Mouse (Mus musculus): ENCODE results near the gene Ston1. TPM values are rescaled to one million over a fixed set of nuclear protein-coding genes. Genes with fewer than 3 reads are reported as not detected.

The Ston1 gene
- total RNA-seq, 2 experiments from 2014 or later, result 19.3 to 20.6 TPM

- no peak for DNase-seq
Measured at GRCm38 (mm10) chr17:88587371-88587770, 10.1 kb upstream of the Ston1 start.

DNA sequence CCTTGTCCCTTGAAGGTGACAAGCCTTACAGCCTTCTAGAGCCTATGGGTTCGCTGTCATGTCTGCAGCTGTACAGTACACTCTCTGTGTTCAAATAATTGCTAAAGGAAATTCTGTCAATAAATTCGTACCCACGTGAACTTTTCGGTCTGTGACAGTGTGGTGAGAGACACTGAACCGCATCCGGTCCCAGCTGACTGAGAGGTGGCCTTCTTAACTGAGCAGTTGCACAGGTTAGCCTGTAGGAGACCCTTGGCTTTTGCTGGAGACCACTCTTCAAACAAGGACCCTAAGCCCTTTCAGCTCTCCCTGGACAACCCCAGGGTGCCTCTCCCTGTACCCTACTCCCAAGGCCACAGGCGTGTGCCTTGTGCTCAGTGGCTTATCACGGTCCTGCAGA, 9.3 kb upstream of the Ston1 start:
- DNase-seq, result no peak

- DNase-seq, result no peak
Measured at GRCm38 (mm10) chr17:88590251-88590650, 7.2 kb upstream of the Ston1 start.

DNA sequence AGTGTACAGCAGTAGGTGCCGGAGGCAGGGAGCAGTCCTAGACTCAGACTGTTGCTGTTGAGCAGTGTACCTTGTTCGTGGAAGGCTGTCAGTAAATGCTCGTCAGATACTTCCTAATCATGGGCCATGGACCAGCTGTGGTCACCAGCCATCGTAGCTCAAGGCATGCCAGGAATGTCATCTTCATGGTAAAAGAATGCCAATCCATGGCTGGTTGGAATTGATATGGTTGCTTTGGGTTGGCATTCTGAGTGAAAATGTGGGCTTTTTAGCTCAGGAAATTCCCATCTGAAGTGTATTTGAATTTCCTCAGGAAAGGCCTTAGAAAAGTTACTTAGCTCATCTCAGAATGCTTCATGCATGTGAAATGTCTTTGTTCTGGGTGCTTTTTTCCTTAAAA, 2.4 kb upstream of the Ston1 start:
- DNase-seq, result no peak

- DNase-seq, result no peak
Measured at GRCm38 (mm10) chr17:88596068-88596467, 1.4 kb upstream of the Ston1 start.

GRCm38 (mm10) chr17:88596544-88597221, 801 bp upstream of the Ston1 start:
- no peak for DNase-seq

DNA sequence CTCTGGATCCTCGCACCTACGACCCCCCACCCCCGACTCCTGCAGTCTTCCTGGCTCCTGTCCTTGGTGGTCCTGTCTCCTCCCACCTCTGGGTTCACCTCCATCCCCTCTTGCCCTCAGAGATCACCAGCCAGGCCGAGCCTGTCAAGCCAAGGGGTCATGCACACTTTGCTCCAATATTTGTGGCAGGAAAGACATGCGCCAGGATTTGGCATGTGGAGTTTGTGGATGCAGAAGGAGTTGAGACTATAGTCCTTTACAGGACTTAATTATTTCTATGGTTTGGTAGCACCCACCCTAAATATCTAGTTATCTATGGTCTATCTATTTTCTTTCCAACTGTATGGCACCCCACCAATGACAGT, 554 bp downstream of the Ston1 start:
- no peak for DNase-seq

GRCm38 (mm10) chr17:88598570-88599368, 1.3 kb downstream of the Ston1 start:
- peak; percentile 29 to 43 for DNase-seq

GRCm38 (mm10) chr17:88600492-88601026, 3.1 kb downstream of the Ston1 start:
- DNase-seq, result peak in 1 of 2 experiments; percentile 30

DNA sequence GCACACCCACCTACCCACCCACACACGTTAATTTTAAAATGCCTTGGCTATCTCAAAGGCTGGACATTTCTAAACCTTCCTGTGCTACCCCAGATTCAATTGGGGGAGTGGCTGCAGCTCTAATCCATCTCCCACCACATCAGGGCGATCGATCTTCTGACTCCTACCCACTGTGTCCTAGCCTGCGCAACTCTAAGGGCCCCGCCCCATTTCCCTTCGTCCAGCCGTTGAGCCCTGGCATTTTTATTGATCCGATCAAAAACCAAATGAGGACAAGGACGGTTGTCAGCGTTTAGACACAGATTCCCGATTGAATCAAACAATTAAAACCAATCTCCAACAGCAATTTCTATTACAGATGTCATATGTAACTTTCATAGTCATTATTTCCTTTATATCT, 6.5 kb downstream of the Ston1 start:
- no peak for DNase-seq

GRCm38 (mm10) chr17:88606056-88606455, 8.6 kb downstream of the Ston1 start:
- no peak for DNase-seq

DNA sequence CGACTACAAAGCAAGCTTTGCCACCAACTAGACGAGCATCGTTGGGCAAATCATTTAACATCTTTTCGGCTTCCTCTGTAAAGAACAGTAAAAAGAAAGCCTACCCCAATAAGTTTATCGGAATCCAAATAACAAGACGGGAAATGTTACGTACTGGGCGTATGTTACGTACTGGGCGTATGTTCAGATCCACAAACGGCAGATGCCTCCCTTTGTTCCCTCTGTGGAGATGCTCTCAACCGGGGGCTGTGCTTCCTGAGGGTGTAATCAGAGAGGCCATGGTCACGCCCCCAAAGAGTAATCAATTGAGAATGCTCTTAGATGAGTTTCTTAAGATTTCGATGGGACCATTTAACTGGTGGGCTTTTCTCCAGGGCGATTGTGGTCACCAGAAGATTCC, 11.9 kb downstream of the Ston1 start:
- no peak for DNase-seq

- DNase-seq, result no peak
Measured at GRCm38 (mm10) chr17:88611057-88611456, 13.6 kb downstream of the Ston1 start.

GRCm38 (mm10) chr17:88613172-88613571, 15.7 kb downstream of the Ston1 start:
- DNase-seq, result no peak

DNA sequence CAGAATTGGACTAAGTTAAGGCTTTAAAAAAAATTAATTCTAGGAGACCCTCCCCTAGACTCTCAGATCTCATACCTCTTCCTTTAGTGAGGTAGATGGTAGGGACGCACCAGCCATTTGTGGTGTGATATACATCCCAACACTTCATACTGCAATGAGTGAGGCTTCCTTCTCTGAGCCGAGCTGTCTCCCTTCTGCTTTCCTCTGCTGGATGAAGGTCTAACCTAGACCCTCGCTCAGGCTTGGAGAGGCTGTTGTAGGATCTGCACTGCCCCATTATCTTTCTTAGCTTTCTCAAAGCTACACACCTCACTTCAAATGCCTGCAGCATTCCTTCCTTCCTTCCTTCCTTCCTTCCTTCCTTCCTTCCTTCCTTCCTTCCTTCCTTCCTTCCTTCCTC, 16.2 kb downstream of the Ston1 start:
- DNase-seq, result no peak

GRCm38 (mm10) chr17:88614234-88614633, 16.8 kb downstream of the Ston1 start:
- DNase-seq, result peak in 1 of 2 experiments; percentile 66

DNA sequence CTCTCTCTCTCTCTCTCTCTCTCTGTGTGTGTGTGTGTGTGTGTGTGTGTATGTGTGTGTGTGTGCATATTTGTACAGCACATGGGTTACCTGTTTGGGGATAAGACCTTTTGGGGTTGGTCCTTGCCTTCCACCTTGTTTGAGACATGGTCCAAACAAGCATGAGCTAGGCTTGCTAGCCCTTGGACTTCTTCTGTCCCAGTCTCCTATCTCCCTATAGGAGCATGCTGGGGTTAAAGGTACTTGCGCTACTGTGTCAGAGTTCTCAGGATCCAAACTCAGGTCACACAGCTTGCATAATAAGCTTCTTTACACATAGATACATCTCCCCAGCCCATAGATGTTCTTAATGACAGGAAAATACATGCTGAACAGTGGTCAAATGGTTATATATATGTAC, 17.2 kb downstream of the Ston1 start:
- no peak for DNase-seq

DNA sequence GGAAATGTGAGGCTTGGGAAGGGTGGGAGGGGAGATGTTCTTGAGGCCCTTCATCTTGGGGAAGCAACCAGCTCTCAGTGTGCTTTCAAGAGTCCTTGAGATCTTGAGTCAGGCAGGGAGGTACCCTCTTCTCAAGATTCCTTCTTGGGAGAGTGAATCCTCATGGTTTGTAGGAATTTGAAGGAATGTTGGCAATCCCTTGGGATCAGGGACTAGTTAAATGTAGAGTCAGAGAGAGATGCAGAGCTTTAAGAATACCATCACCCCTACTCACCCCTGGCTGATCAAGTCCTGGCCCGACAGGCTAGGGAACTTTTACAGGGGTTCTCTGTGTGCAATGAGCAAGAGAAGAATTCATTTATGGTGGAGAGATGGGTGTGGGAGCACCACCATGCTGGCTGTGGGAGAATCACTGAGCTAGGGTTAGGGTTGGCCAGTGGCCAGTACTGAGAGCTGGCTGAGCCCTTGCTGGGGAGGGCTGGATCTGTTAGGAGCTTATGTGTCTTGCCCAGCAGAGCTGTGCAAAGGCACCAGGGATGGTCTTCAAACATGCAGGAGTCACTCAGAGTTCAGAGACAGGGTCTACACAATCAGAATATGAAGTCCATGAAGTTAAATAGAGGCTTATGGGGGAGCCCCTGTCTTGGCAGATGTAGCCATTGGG, 18.1 kb downstream of the Ston1 start:
- DNase-seq, result no peak

GRCm38 (mm10) chr17:88620935-88621334, 23.5 kb downstream of the Ston1 start:
- DNase-seq, result no peak

GRCm38 (mm10) chr17:88621374-88621773, 23.9 kb downstream of the Ston1 start:
- DNase-seq, result no peak

GRCm38 (mm10) chr17:88622711-88623110, 25.2 kb downstream of the Ston1 start:
- DNase-seq, result no peak

DNA sequence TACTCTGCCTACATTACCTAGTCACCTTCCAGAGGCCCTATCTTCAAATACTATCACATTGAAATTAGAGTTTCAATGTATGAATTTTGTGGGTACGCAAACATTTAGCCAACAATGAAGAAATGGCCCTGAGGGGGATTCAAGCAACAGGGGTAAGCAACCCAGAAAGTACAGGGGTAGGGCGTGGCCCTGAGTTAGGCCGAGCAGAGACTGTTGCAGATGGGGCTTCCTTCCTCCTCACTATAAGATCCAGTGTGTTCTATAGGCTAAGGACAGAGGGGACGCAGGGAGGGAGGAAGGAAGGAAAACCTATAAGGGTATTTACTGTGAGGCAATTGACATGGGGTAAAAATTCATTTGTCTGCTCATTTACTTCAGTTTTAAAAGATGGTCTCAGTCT, 26.9 kb downstream of the Ston1 start:
- DNase-seq, result no peak

DNA sequence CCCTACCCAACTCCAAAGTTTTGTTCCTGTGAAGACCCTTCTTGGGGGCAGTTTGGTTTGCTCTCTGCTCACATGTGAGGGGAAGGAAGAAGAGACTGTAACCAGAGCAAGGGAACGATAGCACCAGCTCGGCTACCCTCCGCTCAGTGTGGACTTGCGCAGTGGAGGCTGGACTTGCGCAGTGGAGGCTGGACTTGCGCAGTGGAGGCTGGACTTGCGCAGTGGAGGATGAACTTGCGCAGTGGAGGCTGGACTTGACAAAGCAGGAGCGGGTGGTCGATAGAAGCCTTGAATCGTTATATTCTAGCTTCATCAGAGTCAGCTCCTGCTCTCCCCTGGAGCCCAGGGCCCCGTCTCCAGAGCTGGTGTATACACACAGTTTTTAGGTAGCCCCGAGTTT, 27.9 kb downstream of the Ston1 start:
- DNase-seq, result no peak

Measured in heart, adult 18-20 months (tissue).